In genomic region chr16:55967221-55967620, GRCm38 (mm10) we compare ENCODE assay signal across 8 mouse cellular contexts. TPM values are rescaled to one million over a fixed set of nuclear protein-coding genes. Genes with fewer than 3 reads are reported as not detected.
DNase-seq lines count a peak whose midpoint lies in the region; ATAC-seq and TF ChIP-seq lines count a peak whose summit lies in the region.

No protein-coding gene starts in this region.

- no peaks in the 10 kb centered on the region for H3K27me3 ChIP-seq in kidney, embryonic 14.5 days (ENCODE audit: control insufficient read depth, insufficient read depth, low read length)
- H3K27me3 ChIP-seq in hindbrain, embryonic 14.5 days (ENCODE audit: control insufficient read depth, insufficient read depth, low read length): no peaks in the 10 kb centered on the region
- no peaks in the 10 kb centered on the region for H3K27me3 ChIP-seq in midbrain, embryonic 14.5 days (ENCODE audit: control insufficient read depth, insufficient read depth, low read length)

- DNase-seq in kidney, adult 18-20 months: no peak
- DNase-seq in hindbrain, embryonic 14.5 days (ENCODE audit: low spot score): no peak
- no peak for DNase-seq in midbrain, embryonic 14.5 days
- no peak for DNase-seq in layer of hippocampus, postnatal 36 days
- DNase-seq in kidney, adult 8-10 months: no peak
- no peak for DNase-seq in thymus, postnatal 14 days

- H3K4me3 ChIP-seq in kidney, embryonic 14.5 days (ENCODE audit: low read length): peak overlapping the region; percentile 71
- peak overlapping the region; percentile 74 for H3K4me3 ChIP-seq in bone marrow macrophage, adult 2 months (ENCODE audit: insufficient read depth, low read length)
- peak overlapping the region; percentile 70 for H3K4me3 ChIP-seq in hindbrain, embryonic 14.5 days (replicated peaks; ENCODE audit: low read length)
- H3K4me3 ChIP-seq in midbrain, embryonic 14.5 days (replicated peaks; ENCODE audit: low read depth, low read length): peak overlapping the region; percentile 74

- H3K9ac ChIP-seq in kidney, embryonic 14.5 days (ENCODE audit: low read depth, low read length): peak overlapping the region; percentile 81
- H3K9ac ChIP-seq in hindbrain, embryonic 14.5 days: peak overlapping the region; percentile 88
- H3K9ac ChIP-seq in midbrain, embryonic 14.5 days (replicated peaks; ENCODE audit: low read length): peak overlapping the region; percentile 89

- no peak for TF ChIP-seq POLR2A in bone marrow macrophage, adult 2 months (IDR thresholded peaks at IDR 0.05; ENCODE audit: borderline replicate concordance, low read depth, low read length)

- H3K36me3 ChIP-seq in kidney, embryonic 14.5 days (ENCODE audit: control insufficient read depth, insufficient read depth, low read length): peaks cover 38% of the 10 kb centered on the region
- peaks cover 41% of the 10 kb centered on the region for H3K36me3 ChIP-seq in hindbrain, embryonic 14.5 days (replicated peaks; ENCODE audit: control insufficient read depth, insufficient read depth)
- H3K36me3 ChIP-seq in midbrain, embryonic 14.5 days (ENCODE audit: control insufficient read depth, insufficient read depth, low read length): peaks cover 38% of the 10 kb centered on the region

- peak overlapping the region; percentile 85 for H3K4me2 ChIP-seq in kidney, embryonic 14.5 days (replicated peaks; ENCODE audit: low read depth, low read length)
- peak overlapping the region; percentile 82 for H3K4me2 ChIP-seq in hindbrain, embryonic 14.5 days (replicated peaks)
- H3K4me2 ChIP-seq in midbrain, embryonic 14.5 days (ENCODE audit: low read length): peak overlapping the region; percentile 91

- peaks cover 6% of the 10 kb centered on the region; the same call in 1 of the 2 replicates for H3K4me1 ChIP-seq in kidney, embryonic 14.5 days (ENCODE audit: control insufficient read depth, insufficient read depth, low read length)
- peaks cover 12% of the 10 kb centered on the region; the same call in 1 of the 2 replicates for H3K4me1 ChIP-seq in bone marrow macrophage, adult 2 months (ENCODE audit: control insufficient read depth, insufficient read depth, low read length)
- H3K4me1 ChIP-seq in hindbrain, embryonic 14.5 days (replicated peaks; ENCODE audit: control insufficient read depth, insufficient read depth, low read length): peaks cover 9% of the 10 kb centered on the region
- peaks cover 7% of the 10 kb centered on the region for H3K4me1 ChIP-seq in midbrain, embryonic 14.5 days (ENCODE audit: control insufficient read depth, insufficient read depth, low read length)

- no peaks in the 10 kb centered on the region for H3K9me3 ChIP-seq in kidney, embryonic 14.5 days (ENCODE audit: control insufficient read depth, low read length)
- H3K9me3 ChIP-seq in hindbrain, embryonic 14.5 days (ENCODE audit: control insufficient read depth, low read length): no peaks in the 10 kb centered on the region
- no peaks in the 10 kb centered on the region for H3K9me3 ChIP-seq in midbrain, embryonic 14.5 days (ENCODE audit: control insufficient read depth, low read length)

- no peak for TF ChIP-seq CTCF in bone marrow macrophage, adult 2 months (IDR thresholded peaks at IDR 0.05; ENCODE audit: low read depth, low read length)

- ATAC-seq in kidney, embryonic 14.5 days (ENCODE audit: low FRiP score, low TSS enrichment): no peak
- ATAC-seq in hindbrain, embryonic 14.5 days (ENCODE audit: low FRiP score): no peak
- no peak for ATAC-seq in midbrain, embryonic 14.5 days (ENCODE audit: low FRiP score, low TSS enrichment)

- peak overlapping the region; percentile 83; the same call in 1 of the 2 replicates for H3K27ac ChIP-seq in kidney, embryonic 14.5 days (ENCODE audit: low read depth, low read length)
- 0 out of 2 replicates have a peak overlapping the region, but pooled peaks have one; percentile 72 for H3K27ac ChIP-seq in bone marrow macrophage, adult 2 months (ENCODE audit: insufficient read depth, low read depth, low read length)
- no peak overlapping the region for H3K27ac ChIP-seq in hindbrain, embryonic 14.5 days
- no peak overlapping the region for H3K27ac ChIP-seq in midbrain, embryonic 14.5 days (replicated peaks; ENCODE audit: low read depth, low read length)

- 32% methylated on average over 1 of the region's 1 CpGs for WGBS in kidney, embryonic 14.5 days
- 44% methylated on average over 1 of the region's 1 CpGs for WGBS in hindbrain, embryonic 14.5 days
- WGBS in midbrain, embryonic 14.5 days: 46% methylated on average over 1 of the region's 1 CpGs

RNA-seq across cellular contexts. Expression of gene Rpl24, which starts 1.1 kb away (rescaled TPM):
- polyA plus RNA-seq in kidney, embryonic 14.5 days (2014; fragmentation: Nextera tagmentation; extraction: Ambion mirVana): 858 and 1,157 TPM in 2 replicates
- 1,052 and 1,077 TPM in 2 replicates for polyA plus RNA-seq in bone marrow macrophage, adult 2 months (2012; ENCODE audit: insufficient read depth, insufficient read length, missing spikeins)
- polyA plus RNA-seq in hindbrain, embryonic 14.5 days (2014; fragmentation: Nextera tagmentation; extraction: Ambion mirVana): 493 and 568 TPM in 2 replicates
- polyA plus RNA-seq in midbrain, embryonic 14.5 days (2014; fragmentation: Nextera tagmentation; extraction: Ambion mirVana): 580 and 653 TPM in 2 replicates
- total RNA-seq in layer of hippocampus, postnatal 36 days (2021): 100 to 1,000 TPM; 392 to 411 TPM

RNA-seq across cellular contexts. Expression of gene Zbtb11, which starts 6.5 kb away (rescaled TPM):
- polyA plus RNA-seq in kidney, embryonic 14.5 days (2014; fragmentation: Nextera tagmentation; extraction: Ambion mirVana): 13.8 and 24.5 TPM in 2 replicates
- 13.4 and 13.9 TPM in 2 replicates for polyA plus RNA-seq in bone marrow macrophage, adult 2 months (2012; ENCODE audit: insufficient read depth, insufficient read length, missing spikeins)
- polyA plus RNA-seq in hindbrain, embryonic 14.5 days (2014; fragmentation: Nextera tagmentation; extraction: Ambion mirVana): 24.8 and 26.0 TPM in 2 replicates
- 20.5 and 24.4 TPM in 2 replicates for polyA plus RNA-seq in midbrain, embryonic 14.5 days (2014; fragmentation: Nextera tagmentation; extraction: Ambion mirVana)
- 10 to 100 TPM; 50.3 to 52.2 TPM for total RNA-seq in layer of hippocampus, postnatal 36 days (2021)

RNA-seq across cellular contexts. Expression of gene Cep97, which starts 32.6 kb away (rescaled TPM):
- polyA plus RNA-seq in kidney, embryonic 14.5 days (2014; fragmentation: Nextera tagmentation; extraction: Ambion mirVana): 16.2 and 16.4 TPM in 2 replicates
- 3.5 and 4.8 TPM in 2 replicates for polyA plus RNA-seq in bone marrow macrophage, adult 2 months (2012; ENCODE audit: insufficient read depth, insufficient read length, missing spikeins)
- polyA plus RNA-seq in hindbrain, embryonic 14.5 days (2014; fragmentation: Nextera tagmentation; extraction: Ambion mirVana): 12.7 and 15.6 TPM in 2 replicates
- polyA plus RNA-seq in midbrain, embryonic 14.5 days (2014; fragmentation: Nextera tagmentation; extraction: Ambion mirVana): 14.5 and 20.8 TPM in 2 replicates
- total RNA-seq in layer of hippocampus, postnatal 36 days (2021): 10 to 100 TPM; 17.2 to 17.4 TPM

Comparison
In these comparisons a context has a peak if more than half of its experiments do, and no peak if none do; other contexts are left out.
1. H3K27ac ChIP-seq: peak in kidney, embryonic 14.5 days (single experiment) and bone marrow macrophage, adult 2 months (single experiment); none in hindbrain, embryonic 14.5 days (single experiment) and midbrain, embryonic 14.5 days (single experiment).
2. Peak in every context shown above with its lines, with median percentiles within 50 percentile points of each other: H3K4me2 ChIP-seq, H3K4me3 ChIP-seq and H3K9ac ChIP-seq.